Mouse (Mus musculus): ENCODE results near the gene Mgp. TPM values are rescaled to one million over a fixed set of nuclear protein-coding genes. Genes with fewer than 3 reads are reported as not detected.
"Not testable (repeated sequence)": the region's sequence is repeated elsewhere in the genome, so short reads cannot be mapped to it uniquely, and the experiment has no call there.

Mgp gene
- total RNA-seq, 2 experiments from 2014 or later = 102 to 127 TPM

DNA sequence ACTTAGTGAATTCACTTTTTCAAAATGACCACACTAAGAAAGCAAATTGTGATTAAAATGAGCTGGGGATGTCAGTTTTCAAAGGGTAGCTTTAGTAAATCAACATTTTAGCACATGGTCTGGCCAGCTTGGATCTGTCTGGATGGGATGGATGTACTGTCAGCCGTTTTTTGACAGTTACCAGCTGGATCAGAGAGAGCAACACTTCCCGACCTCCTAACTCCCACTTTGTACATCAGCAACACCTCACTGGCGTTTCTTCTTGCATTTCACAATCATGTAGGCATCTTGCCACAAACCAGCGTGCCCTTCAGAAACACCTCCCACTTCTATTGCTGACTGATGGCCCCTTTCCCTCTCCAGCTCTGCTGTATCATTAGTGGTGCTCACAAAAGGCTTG lies 22.6 kb upstream of the Mgp start:
- no peak for DNase-seq

DNA sequence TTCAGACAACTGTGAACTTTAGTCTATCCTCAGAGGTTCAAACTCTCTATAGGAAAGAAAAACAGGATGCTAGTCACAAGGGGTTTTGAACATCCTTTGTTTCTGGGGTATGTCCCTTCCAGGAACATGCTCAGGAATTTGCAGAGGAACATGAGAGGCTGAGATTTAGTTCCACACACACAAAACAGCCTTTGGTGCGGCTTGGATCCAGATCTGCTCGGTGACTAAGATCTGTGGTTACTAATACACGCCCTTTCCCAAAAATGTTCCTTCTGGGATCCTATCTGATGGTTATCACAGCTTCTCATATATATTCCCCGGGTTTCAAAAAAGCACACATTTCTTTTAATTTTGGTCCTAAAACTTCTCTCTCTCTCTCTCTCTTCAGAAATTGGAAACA lies 22.2 kb upstream of the Mgp start:
- DNase-seq = peak; percentile 52

- DNase-seq = peak; percentile 55
Measured at GRCm38 (mm10) chr6:136894532-136895339, 19.1 kb upstream of the Mgp start.

GRCm38 (mm10) chr6:136892002-136892401 lies 16.4 kb upstream of the Mgp start:
- no peak for DNase-seq

DNA sequence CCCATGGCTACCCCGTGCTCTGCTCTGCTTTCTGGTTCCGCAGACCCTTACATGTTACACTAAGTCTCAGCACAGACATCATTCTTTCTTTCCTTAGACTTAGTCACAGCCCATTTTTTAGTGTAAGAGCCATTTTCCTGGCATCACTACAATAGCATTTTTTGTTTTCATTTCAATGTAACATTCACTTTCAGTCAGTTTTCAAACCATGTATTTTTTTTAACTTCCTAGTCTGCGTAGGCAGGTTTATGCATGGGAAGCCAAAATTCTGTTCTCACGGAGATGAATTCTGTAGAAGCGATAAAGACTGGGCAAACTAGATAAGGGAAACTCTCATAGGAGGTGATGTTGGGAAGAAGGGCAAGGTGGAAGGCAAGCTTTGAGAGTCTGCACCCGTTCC lies 13.9 kb upstream of the Mgp start:
- DNase-seq = no peak

DNA sequence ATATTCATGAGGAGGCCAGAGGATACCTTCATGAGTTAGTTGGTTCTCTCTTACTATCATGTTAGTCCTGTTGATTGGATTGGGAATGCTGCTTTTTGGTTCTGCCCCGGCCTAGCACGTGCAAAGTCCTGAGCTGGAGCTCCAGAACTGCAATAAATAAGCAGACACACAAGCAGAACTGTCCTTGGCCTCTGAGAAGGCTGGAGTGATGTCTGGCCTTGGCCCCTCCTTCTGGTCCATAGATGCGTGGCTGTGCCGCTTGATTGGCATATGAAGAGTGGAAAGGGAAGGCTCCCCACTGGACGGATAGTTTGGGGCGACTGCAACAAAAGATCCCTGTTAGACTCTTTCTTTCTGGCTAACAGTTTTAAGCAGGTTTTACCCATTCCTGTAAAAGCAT lies 13.4 kb upstream of the Mgp start:
- DNase-seq = no peak

DNA sequence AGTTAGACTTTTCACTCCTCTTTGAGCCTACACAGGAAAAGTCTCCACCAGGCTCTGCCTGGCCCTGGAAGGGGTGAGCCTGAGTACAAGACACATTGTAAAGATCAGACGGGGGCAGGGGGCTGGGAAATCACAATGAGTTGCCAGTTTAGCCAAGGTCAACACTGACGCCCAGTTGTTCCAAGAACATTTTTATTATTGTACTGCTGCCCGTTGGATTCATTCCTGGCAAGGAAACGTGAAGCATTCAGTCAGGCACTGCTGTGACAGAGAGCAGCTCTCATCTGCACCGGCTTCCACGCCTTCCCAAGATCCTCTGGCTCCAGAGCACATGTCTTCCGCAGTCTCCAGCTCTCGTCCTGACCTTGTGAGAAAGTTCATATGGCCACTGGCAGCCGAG lies 12.2 kb upstream of the Mgp start:
- DNase-seq = peak; percentile 78

DNA sequence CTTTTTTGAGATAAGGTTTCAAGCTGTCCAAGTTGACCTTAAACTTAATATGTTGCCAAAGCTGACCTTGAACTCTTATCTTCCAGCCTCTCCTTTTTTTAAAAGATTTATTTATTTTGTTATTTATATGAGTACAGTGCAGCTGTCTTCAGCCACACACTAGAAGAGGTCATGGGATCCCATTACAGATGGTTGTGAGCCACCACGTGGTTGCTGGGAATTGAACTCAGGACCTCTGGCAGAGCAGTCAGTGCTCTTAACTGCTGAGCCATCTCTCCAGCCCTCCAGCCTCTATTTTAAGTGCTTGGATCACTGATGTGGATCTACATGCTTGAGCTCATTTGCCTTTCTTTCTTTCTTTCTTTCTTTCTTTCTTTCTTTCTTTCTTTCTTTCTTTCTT lies 9.1 kb upstream of the Mgp start:
- not testable (repeated sequence) for DNase-seq

GRCm38 (mm10) chr6:136883961-136884360 lies 8.3 kb upstream of the Mgp start:
- DNase-seq = no peak

GRCm38 (mm10) chr6:136883431-136883915 lies 7.8 kb upstream of the Mgp start:
- DNase-seq = peak; percentile 53

DNA sequence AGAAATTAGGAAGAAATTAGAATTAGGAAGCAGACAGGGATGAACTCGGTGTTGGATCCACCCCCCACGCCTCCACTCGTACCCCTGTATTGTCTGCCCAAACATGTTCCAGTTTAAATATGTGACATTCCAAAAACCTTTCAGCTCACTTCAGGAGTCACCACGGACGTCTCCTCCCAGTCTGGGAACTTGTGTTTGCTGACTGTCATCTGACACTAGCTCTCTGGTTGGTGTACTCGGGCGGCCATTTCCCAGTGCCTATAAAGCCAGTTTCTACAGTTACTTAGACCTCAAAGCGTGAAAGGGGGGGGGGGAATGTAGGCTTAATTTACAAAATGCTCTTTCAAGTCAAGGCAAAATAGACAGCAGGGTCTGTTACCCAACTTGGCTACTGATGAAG lies 6.1 kb upstream of the Mgp start:
- DNase-seq = no peak

- DNase-seq = no peak
Measured at GRCm38 (mm10) chr6:136874599-136874998, 1.0 kb downstream of the Mgp start.

DNA sequence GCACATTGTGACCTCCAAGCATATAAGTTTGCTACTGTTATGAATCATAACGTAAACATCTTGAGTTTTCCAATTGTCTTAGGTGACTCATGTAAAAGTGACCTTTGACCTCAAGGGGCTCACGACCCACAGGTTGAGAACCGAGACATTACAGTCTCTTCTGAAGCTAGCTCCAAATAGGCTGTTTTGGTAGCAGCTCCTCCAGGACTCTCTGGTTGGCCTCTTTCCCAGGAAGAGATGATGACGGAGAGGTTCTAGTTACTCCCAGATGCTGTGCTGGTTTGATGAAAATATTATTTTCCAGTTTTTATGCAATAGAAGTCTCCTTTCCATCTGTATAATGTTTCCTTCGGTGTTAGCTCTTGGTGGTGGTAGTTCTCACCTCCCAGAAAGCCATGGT lies 6.7 kb downstream of the Mgp start:
- no peak for DNase-seq

DNA sequence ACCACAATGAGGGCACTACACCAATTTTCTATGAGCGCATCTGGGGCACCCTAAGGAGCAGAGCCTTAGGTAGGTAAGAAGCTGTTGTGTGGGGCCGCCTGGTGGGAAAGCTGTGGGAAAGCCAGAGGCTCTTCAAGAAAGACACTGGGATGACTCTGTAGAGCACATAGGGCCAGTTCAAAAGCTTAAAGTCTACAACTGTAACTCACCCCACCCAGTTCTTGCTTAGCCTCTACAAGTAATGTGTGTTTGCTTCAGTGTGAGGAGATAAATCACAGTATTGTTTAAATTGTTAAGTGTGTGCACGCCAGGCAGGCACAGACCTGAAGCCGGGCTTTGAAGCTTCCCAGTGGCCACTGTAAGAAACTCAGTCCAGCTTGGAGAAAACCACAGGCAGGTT lies 9.5 kb downstream of the Mgp start:
- no peak for DNase-seq

DNA sequence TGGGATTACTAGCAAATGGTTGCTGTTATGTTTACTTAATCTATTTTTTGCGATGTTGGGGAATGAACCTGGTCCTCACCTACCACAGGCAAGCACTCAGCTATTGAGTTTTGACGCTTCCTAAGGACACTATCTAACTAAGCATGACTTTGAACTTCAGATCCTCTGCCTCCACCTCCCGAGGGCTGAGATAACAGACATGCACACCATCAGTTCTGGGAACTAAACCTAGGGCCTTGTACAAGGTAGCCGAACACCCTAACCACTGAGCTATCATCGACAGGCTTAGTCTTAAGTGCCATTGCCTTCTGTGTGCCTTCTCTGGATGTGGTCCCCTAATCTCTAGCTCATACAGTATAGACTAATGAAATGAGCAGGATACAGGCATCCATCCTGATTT lies 10.3 kb downstream of the Mgp start:
- no peak for DNase-seq

DNA sequence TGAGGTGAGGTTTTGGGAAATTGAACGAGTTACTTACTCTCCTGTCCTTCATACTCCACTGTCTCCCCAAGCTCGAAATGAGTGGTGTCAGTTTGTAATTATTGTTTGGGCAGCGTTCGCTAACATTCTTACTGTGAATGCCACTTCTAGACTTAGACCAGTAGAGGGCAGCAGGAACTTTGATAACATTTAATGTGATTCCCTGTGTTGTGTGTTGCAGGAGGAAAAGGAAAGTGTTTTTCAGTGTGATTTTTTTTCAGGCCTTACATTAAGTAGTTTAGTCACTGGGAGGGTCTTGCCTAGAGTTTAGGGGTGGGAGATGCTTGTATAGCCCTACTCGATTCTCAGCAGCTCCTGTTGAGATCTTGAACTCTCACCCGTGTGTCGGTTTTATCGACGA lies 14.6 kb downstream of the Mgp start:
- DNase-seq = no peak

- no peak for DNase-seq
Measured at GRCm38 (mm10) chr6:136858420-136858819, 17.2 kb downstream of the Mgp start.

GRCm38 (mm10) chr6:136857873-136858260 lies 17.8 kb downstream of the Mgp start:
- no peak for DNase-seq

DNA sequence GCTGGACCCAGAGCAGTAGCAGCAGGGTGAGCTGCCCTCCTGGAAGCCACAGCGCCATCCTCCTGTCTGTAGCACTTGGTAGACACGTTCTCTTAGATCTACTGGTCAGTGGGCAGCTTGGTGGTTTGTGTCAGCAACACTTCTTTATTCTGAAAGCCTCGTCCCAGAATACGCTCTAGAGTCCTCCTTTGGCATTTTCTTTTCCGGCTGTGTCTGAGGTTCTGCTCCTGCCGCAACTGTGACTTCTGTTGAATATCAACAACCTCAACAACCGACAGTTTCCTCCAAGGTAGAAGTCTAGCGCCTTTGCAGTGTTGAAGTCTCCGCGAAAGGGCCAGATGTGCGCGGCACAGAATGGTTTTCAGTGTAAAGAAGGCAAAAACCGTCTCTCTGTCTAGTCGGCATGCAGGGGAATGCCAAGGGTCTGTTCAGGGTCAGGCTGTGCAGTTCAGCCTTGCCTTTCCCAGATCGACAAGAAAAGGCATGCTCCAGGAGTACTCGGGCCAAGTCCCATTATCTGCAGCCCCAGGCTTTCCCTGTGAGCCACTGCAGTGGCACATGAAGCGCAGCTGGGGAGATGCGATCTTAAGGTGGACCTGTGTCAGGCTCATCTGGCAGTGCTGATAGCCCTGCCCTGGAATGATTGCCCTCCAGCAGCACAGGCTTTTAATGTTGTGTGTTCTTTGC lies 18.3 kb downstream of the Mgp start, which contains the start of gene Art4:
TSS of gene Art4 (minus strand) at position 548 of the 687 bp plus-strand sequence.
- no peak for DNase-seq

DNA sequence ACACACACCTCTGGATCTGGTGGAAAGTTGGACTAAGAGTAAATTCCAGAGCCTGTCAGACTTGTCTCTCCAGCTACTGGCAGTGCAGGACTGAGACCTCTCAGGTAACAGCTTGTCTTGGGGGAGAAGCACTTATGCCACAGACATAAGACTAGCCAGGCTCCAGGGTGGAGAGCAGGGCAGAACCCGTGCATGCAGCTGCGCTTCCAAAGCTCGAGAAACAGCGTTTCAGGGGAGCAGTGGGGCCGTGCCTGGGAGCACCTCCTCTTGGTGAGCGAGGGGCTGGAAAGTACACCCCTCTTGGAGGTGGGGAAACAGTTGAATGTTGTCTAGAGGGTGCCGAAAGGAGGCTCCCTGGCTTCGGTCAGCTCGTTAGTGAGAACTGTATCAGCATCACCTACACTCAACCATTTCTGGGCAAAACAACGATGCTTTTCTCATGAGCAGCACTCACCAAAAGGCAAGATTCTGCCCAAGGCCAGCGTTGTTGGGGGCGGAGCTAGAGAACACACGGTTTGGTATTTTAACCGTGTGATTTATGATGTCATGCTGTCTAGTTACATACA lies 19.5 kb downstream of the Mgp start:
- DNase-seq = no peak

DNA sequence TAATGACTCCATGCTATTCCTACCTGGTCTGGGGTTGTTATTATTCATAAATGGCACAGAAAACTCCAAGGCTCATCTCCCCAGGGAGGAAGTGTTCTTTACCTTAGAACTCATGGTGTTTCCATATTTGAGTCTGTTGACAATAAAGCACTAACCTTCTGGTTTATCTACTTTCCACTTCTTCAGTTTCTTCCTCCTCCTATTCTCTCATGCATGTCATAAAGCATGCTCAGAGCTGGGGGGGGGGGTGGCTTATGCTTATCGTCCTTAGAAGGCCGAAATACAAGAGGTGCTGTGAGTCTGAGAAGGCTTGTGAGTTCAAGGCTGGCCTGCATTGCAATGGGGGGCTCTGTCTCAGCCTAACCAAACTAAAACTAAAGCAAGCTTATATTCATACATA lies 20.4 kb downstream of the Mgp start:
- no peak for DNase-seq

DNA sequence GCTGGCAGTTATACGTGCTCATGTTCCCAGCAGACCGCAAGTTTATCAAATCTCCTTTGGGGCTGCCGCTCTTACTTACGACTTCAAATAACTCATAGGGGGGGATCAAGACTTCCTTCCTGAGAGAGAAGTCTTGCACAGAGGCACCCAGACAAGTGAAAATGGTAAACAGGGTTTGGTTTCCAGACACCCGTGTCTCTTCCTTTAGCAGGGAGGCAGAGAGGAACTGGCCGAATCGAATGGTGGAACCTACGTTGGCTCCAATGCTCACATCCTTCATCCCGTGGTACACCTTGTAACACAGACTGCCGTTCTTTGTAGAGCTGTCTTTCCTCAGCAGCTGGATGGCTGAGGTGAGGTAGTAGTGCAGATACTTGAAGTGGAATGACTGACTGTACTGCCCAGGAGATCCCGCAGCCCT lies 21.3 kb downstream of the Mgp start:
- no peak for DNase-seq

- DNase-seq = no peak
Measured at GRCm38 (mm10) chr6:136852762-136853161, 22.9 kb downstream of the Mgp start.
